Mouse (Mus musculus) heart, embryonic 12.5 days (tissue): ENCODE results near the gene Pold1. TPM values are rescaled to one million over a fixed set of nuclear protein-coding genes. Genes with fewer than 3 reads are reported as not detected.

Experiments used
- ATAC-seq: fragments of 200-750 bp; cut with Nextera tagmentation; 2 replicates; pipeline ENCODE4 v1.8.0; 2017; ENCODE audit warnings: moderate TSS enrichment, moderate library complexity; ENCODE audit not compliant: insufficient number of reproducible peaks, low FRiP score
- H3K27ac ChIP-seq: fragments of 300-500 bp; sonication (generic); 2 replicates; pipeline ENCODE4 v1.5.1; 2016; ENCODE audit warnings: mild to moderate bottlenecking, moderate library complexity; ENCODE audit not compliant: poor library complexity, severe bottlenecking
- H3K27me3 ChIP-seq: fragments of 300-500 bp; sonication (generic); replicated peaks from 2 replicates; pipeline ENCODE4 v1.6.1; 2016; ENCODE audit warnings: mild to moderate bottlenecking, moderate library complexity
- H3K36me3 ChIP-seq: fragments of 300-500 bp; sonication (generic); 2 replicates; pipeline ENCODE4 v1.6.1; 2016; ENCODE audit warnings: mild to moderate bottlenecking, moderate library complexity
- H3K4me1 ChIP-seq: fragments of 300-500 bp; sonication (generic); replicated peaks from 2 replicates; pipeline ENCODE4 v1.6.1; 2016; ENCODE audit warnings: mild to moderate bottlenecking
- H3K4me2 ChIP-seq: fragments of 300-500 bp; sonication (generic); 2 replicates; pipeline ENCODE4 v1.6.1; 2016; ENCODE audit warnings: mild to moderate bottlenecking, moderate library complexity
- H3K4me3 ChIP-seq: fragments of 300-500 bp; sonication (generic); 2 replicates; pipeline ENCODE4 v1.5.1; 2016; ENCODE audit warnings: mild to moderate bottlenecking
- H3K9ac ChIP-seq: fragments of 300-500 bp; sonication (generic); 2 replicates; pipeline ENCODE4 v1.6.1; 2016; ENCODE audit warnings: mild to moderate bottlenecking, moderate library complexity
- H3K9me3 ChIP-seq: fragments of 300-500 bp; sonication (generic); replicated peaks from 2 replicates; pipeline ENCODE4 v1.6.1; 2016; ENCODE audit warnings: mild to moderate bottlenecking, moderate library complexity
- WGBS: fragments of 180-500 bp; shearing (Covaris S2); methylation state at CpG from one replicate; pipeline ENCODE4 v1.1.7; 2016; 5-methylcytosine and 5-hydroxymethylcytosine counted together
- polyA plus RNA-seq: library from polyadenylated mRNA; unstranded; fragments of >200 nt; fragmentation: Nextera tagmentation; extraction: Ambion mirVana; gene quantifications from 2 replicates; pipeline ENCODE4 v1.2.1, GENCODE M21; 2016

The Pold1 gene
- polyA plus RNA-seq, 1 experiment from 2014 or later = 68.1 TPM

GRCm38 (mm10) chr7:44590402-44591347 is 42.0 kb upstream of the Pold1 start, which contains the start of gene Kcnc3:
TSS of gene Kcnc3 (plus strand) at chr7:44590664.
- peak within 1 kb of the TSS; percentile 91 for H3K4me2 ChIP-seq
- ATAC-seq = peak; percentile 89
- H3K27me3 ChIP-seq = peaks cover 86% of the 10 kb centered on the region
- H3K27ac ChIP-seq = no peak within 1 kb of the TSS
- H3K9me3 ChIP-seq = no peaks in the 10 kb centered on the region
- no peaks in the 10 kb centered on the region for H3K36me3 ChIP-seq
- WGBS = under 1% methylated on average over 80 of the region's 80 CpGs
- H3K4me1 ChIP-seq = peaks cover 33% of the 10 kb centered on the region
- H3K4me3 ChIP-seq = peak within 1 kb of the TSS; percentile 57
- peak within 1 kb of the TSS; percentile 65 for H3K9ac ChIP-seq

DNA sequence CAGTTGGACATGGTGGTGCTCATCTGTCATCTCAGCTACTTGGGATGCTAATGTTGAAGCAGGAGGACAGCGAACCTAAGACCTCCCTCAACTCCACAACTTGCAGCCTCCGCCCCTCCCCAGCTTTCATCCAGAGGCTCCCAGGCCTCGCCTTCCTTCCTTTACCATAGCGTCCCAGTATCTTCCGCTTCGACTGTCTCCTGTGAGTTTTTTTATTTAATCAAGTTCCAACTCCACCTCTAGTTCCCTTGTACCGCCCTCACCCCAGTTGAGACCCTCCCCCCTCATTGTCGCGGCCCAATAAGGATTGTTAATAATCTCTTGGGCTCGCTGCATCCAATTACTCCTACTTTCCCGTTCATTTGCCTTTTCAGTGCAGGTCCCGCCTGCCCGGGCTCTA is 41.3 kb upstream of the Pold1 start:
- peaks cover 93% of the 10 kb centered on the region for H3K27me3 ChIP-seq
- H3K4me2 ChIP-seq = peak overlapping the region; percentile 91
- no peaks in the 10 kb centered on the region for H3K36me3 ChIP-seq
- no peak for ATAC-seq
- H3K9ac ChIP-seq = no peak overlapping the region
- no peaks in the 10 kb centered on the region for H3K9me3 ChIP-seq
- H3K27ac ChIP-seq = no peak overlapping the region
- peak overlapping the region; percentile 57 for H3K4me3 ChIP-seq
- 3% methylated on average over 13 of the region's 13 CpGs for WGBS
- H3K4me1 ChIP-seq = peaks cover 33% of the 10 kb centered on the region

DNA sequence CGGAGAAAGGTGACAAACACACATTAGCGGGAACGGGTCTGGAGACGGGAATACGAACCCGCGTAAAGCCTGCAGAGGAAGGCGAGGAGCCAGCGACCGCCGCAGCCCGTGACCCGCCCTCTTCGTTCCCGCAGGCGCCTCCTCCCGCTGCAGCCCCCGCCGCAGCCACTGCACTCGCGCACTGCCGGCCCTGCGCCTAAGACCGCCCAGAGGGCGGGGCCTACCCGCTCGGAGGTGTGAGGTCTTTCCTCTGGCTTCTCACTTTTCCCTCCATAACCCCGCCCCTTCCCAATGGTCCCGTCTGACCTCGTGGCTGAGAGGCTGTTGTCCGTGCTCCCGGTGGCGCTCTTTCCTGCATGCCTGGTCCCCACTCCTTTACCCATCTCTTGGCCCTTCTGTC is 40.5 kb upstream of the Pold1 start:
- Histone ChIP-seq H3K9ac (peak overlapping the region; percentile 25; the same call in 1 of the 2 replicates), H3K4me1 (peaks cover 33% of the 10 kb centered on the region), H3K27ac (no peak overlapping the region), H3K27me3 (peaks cover 99% of the 10 kb centered on the region), H3K36me3 (no peaks in the 10 kb centered on the region), H3K4me2 (peak overlapping the region; percentile 91), H3K9me3 (no peaks in the 10 kb centered on the region), H3K4me3 (peak overlapping the region; percentile 43)
- peak; percentile 33; the same call in 1 of the 2 replicates for ATAC-seq
- under 1% methylated on average over 33 of the region's 33 CpGs for WGBS

- no peaks in the 10 kb centered on the region for H3K9me3 ChIP-seq
- H3K27me3 ChIP-seq = peaks cover 91% of the 10 kb centered on the region
- ATAC-seq = no peak
- H3K4me1 ChIP-seq = peaks cover 28% of the 10 kb centered on the region
- no peak overlapping the region for H3K9ac ChIP-seq
- H3K4me3 ChIP-seq = 0 out of 2 replicates have a peak overlapping the region, but pooled peaks have one; percentile 43
- no peak overlapping the region for H3K27ac ChIP-seq
- peak overlapping the region; percentile 91 for H3K4me2 ChIP-seq
- no peaks in the 10 kb centered on the region for H3K36me3 ChIP-seq
- 11% methylated on average over 12 of the region's 12 CpGs for WGBS
Measured at GRCm38 (mm10) chr7:44588338-44588737, 39.7 kb upstream of the Pold1 start.

GRCm38 (mm10) chr7:44587676-44588075 is 39.0 kb upstream of the Pold1 start:
- no peak overlapping the region for H3K4me2 ChIP-seq
- no peaks in the 10 kb centered on the region for H3K36me3 ChIP-seq
- H3K9ac ChIP-seq = no peak overlapping the region
- peaks cover 28% of the 10 kb centered on the region for H3K4me1 ChIP-seq
- H3K4me3 ChIP-seq = no peak overlapping the region
- H3K9me3 ChIP-seq = no peaks in the 10 kb centered on the region
- H3K27me3 ChIP-seq = peaks cover 87% of the 10 kb centered on the region
- no peak for ATAC-seq
- 34% methylated on average over 6 of the region's 6 CpGs for WGBS
- H3K27ac ChIP-seq = no peak overlapping the region

GRCm38 (mm10) chr7:44586930-44587329 is 38.3 kb upstream of the Pold1 start:
- no peak for ATAC-seq
- under 1% methylated on average over 18 of the region's 18 CpGs for WGBS
- no peak overlapping the region for H3K9ac ChIP-seq

DNA sequence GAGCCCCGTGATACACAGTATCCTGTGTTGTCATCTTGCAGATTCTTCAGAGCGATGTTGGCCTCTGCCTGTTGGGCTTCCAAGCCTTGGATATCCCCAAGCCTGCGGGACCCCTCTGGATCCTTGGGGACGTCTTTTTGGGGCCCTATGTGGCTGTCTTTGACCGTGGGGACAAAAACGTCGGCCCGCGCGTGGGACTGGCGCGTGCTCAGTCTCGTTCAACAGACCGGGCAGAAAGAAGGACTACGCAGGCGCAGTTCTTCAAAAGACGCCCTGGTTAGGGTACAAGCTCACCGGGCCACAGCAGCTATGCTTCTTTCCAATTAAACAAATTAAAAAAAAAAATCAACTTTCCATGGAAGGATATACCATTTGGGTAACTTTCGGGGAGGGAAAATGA is 37.9 kb upstream of the Pold1 start:
- Histone ChIP-seq H3K27ac (no peak overlapping the region), H3K4me3 (peak overlapping the region; percentile 15; the same call in 1 of the 2 replicates), H3K36me3 (no peaks in the 10 kb centered on the region), H3K4me1 (peaks cover 26% of the 10 kb centered on the region), H3K9ac (no peak overlapping the region), H3K27me3 (peaks cover 81% of the 10 kb centered on the region), H3K4me2 (peak overlapping the region; percentile 56), H3K9me3 (no peaks in the 10 kb centered on the region)
- ATAC-seq = no peak
- 13% methylated on average over 19 of the region's 19 CpGs for WGBS

More at GRCm38 (mm10) chr7:44586930-44587329, 38.3 kb upstream of the Pold1 start:
- Histone ChIP-seq H3K27me3 (peaks cover 85% of the 10 kb centered on the region), H3K36me3 (no peaks in the 10 kb centered on the region), H3K4me3 (peak overlapping the region; percentile 15), H3K27ac (no peak overlapping the region), H3K4me1 (peaks cover 28% of the 10 kb centered on the region), H3K4me2 (peak overlapping the region; percentile 56), H3K9me3 (no peaks in the 10 kb centered on the region)

DNA sequence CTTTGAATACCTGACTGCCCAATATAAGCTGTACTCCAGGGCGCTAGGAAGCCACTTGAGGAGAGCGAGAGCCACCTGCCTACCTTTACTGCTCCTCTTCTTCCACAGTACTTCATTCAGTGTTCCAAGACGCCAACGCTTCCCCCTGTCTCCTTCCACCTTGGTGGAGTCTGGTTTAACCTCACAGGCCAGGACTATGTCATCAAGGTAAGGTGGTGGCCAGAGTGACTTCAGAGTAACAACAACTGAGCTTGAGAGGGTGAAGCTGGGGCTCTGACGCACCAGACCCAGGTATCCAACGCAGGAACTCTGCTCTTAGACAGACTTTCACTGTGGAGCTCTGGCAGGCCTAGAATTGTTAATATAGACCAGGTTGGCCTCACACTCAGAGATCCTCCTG is 37.0 kb upstream of the Pold1 start:
- Histone ChIP-seq H3K4me3 (no peak overlapping the region), H3K27ac (no peak overlapping the region), H3K4me1 (peaks cover 17% of the 10 kb centered on the region), H3K27me3 (peaks cover 75% of the 10 kb centered on the region), H3K36me3 (no peaks in the 10 kb centered on the region), H3K9ac (no peak overlapping the region), H3K9me3 (no peaks in the 10 kb centered on the region), H3K4me2 (no peak overlapping the region)
- WGBS = 77% methylated on average over 6 of the region's 6 CpGs
- no peak for ATAC-seq

GRCm38 (mm10) chr7:44584921-44585320 is 36.3 kb upstream of the Pold1 start:
- Histone ChIP-seq H3K36me3 (no peaks in the 10 kb centered on the region), H3K4me3 (no peak overlapping the region), H3K9ac (no peak overlapping the region), H3K27me3 (peaks cover 68% of the 10 kb centered on the region), H3K4me1 (peaks cover 11% of the 10 kb centered on the region), H3K4me2 (no peak overlapping the region), H3K9me3 (no peaks in the 10 kb centered on the region), H3K27ac (no peak overlapping the region)
- no peak for ATAC-seq
- WGBS = 84% methylated on average over 6 of the region's 6 CpGs

DNA sequence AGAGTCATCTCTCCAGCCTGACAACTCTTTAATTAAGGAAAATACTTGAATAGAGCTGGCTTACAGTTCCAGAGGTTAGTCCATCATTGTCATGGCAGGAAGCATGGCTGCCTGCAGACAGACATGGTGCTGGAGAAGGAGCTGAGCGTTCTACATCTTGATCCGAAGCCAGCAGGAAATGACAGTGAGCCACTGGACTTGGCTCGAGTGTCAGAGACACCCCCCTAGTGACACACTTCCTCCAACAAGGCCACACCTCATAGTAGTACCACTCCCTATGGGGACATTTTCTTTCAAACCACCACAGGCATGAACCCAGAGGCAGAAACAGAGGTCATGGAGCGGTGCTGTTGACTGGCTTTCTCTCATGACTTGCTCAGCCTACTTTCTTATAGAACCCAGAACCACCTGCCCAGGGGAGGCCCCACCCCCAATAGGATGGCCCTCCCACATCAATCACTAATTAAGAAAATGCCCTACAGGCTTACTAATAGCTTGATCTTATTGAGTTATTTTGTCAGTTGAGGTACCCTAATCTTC is 35.7 kb upstream of the Pold1 start:
- H3K9me3 ChIP-seq = no peaks in the 10 kb centered on the region
- WGBS = 71% methylated on average over 4 of the region's 4 CpGs
- H3K36me3 ChIP-seq = no peaks in the 10 kb centered on the region
- no peak for ATAC-seq
- no peak overlapping the region for H3K4me2 ChIP-seq
- H3K27ac ChIP-seq = no peak overlapping the region
- peaks cover 62% of the 10 kb centered on the region for H3K27me3 ChIP-seq
- H3K4me3 ChIP-seq = no peak overlapping the region
- H3K9ac ChIP-seq = no peak overlapping the region
- H3K4me1 ChIP-seq = peaks cover 11% of the 10 kb centered on the region

DNA sequence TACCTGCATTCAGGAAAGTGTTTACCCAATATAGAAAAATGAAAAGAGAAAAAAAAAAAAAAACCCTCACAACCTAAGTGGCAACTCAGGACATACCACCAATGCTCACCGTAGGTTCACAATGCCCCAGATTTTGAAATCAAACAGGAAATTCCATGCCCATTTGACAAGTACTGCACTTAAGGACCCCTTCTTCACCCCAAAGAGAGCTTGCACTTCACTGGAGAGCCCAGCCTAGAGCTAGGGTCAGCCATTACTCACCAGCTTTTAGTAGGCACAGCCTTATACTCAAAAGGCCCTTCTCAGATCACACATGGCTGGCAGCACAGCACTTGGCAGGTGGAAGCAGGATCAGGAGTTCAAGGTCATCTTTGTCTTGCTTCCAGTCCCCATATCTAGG is 34.5 kb upstream of the Pold1 start:
- H3K27me3 ChIP-seq = peaks cover 50% of the 10 kb centered on the region
- no peak overlapping the region for H3K4me3 ChIP-seq
- H3K9ac ChIP-seq = no peak overlapping the region
- no peaks in the 10 kb centered on the region for H3K4me1 ChIP-seq
- no peaks in the 10 kb centered on the region for H3K36me3 ChIP-seq
- no peak overlapping the region for H3K27ac ChIP-seq
- no peak overlapping the region for H3K4me2 ChIP-seq
- 50% methylated on average over 1 of the region's 1 CpGs for WGBS
- ATAC-seq = no peak
- H3K9me3 ChIP-seq = peaks cover 4% of the 10 kb centered on the region; the same call in 1 of the 2 replicates
